Mouse (Mus musculus): ENCODE data around the gene Tmem53. TPM values are rescaled to one million over a fixed set of nuclear protein-coding genes. Genes with fewer than 3 reads are reported as not detected.
A peak's percentile ranks its signal among the peaks of the same experiment; 100 is the strongest.
"Not testable (repeated sequence)": the region's sequence is repeated elsewhere in the genome, so short reads cannot be mapped to it uniquely, and the experiment has no call there.

Gene Tmem53
- polyA plus RNA-seq, 1 experiment from 2014 or later = 16.5 TPM

- Histone ChIP-seq H3K4me3 (ENCODE audit: low read depth, low read length) (no peak overlapping the region), H3K9ac (ENCODE audit: low read depth, low read length) (0 out of 2 replicates have a peak overlapping the region, but pooled peaks have one; percentile 16), H3K27ac (ENCODE audit: low read depth, low read length) (no peak overlapping the region), H3K4me2 (no peak overlapping the region), H3K36me3 (ENCODE audit: control insufficient read depth, insufficient read depth, low read length) (no peaks in the 10 kb centered on the region), H3K4me1 (ENCODE audit: control insufficient read depth, insufficient read depth, low read length) (peaks cover 13% of the 10 kb centered on the region; the same call in 1 of the 2 replicates), H3K9me3 (replicated peaks; ENCODE audit: control insufficient read depth, low read length) (no peaks in the 10 kb centered on the region), H3K27me3 (ENCODE audit: control insufficient read depth, insufficient read depth, low read length) (no peaks in the 10 kb centered on the region)
- 63% methylated on average over 12 of the region's 12 CpGs for whole genome bisulfite sequencing (ENCODE audit: insufficient replicate concordance)
- ATAC-seq (replicated peaks; ENCODE audit: insufficient number of reproducible peaks, low FRiP score, low TSS enrichment) = no peak
Measured at GRCm38 (mm10) chr4:117253218-117254016, 1.7 kb downstream of the Tmem53 start.

- H3K27me3 ChIP-seq (ENCODE audit: control insufficient read depth, insufficient read depth, low read length) = no peaks in the 10 kb centered on the region
- no peaks in the 10 kb centered on the region for H3K9me3 ChIP-seq (replicated peaks; ENCODE audit: control insufficient read depth, low read length)
- H3K36me3 ChIP-seq (ENCODE audit: control insufficient read depth, insufficient read depth, low read length) = no peaks in the 10 kb centered on the region
- peaks cover 13% of the 10 kb centered on the region; the same call in 1 of the 2 replicates for H3K4me1 ChIP-seq (ENCODE audit: control insufficient read depth, insufficient read depth, low read length)
- ATAC-seq (replicated peaks; ENCODE audit: insufficient number of reproducible peaks, low FRiP score, low TSS enrichment) = no peak
- H3K4me3 ChIP-seq (ENCODE audit: low read depth, low read length) = no peak overlapping the region
- 68% methylated on average over 5 of the region's 5 CpGs for WGBS (ENCODE audit: insufficient replicate concordance)
- no peak overlapping the region for H3K27ac ChIP-seq (ENCODE audit: low read depth, low read length)
- H3K4me2 ChIP-seq = no peak overlapping the region
- no peak overlapping the region for H3K9ac ChIP-seq (ENCODE audit: low read depth, low read length)
Measured at GRCm38 (mm10) chr4:117254017-117254627, 2.4 kb downstream of the Tmem53 start.

- no peak overlapping the region for H3K4me2 ChIP-seq
- H3K4me1 ChIP-seq (ENCODE audit: control insufficient read depth, insufficient read depth, low read length) = peaks cover 13% of the 10 kb centered on the region; the same call in 1 of the 2 replicates
- no peaks in the 10 kb centered on the region for H3K36me3 ChIP-seq (ENCODE audit: control insufficient read depth, insufficient read depth, low read length)
- no peak overlapping the region for H3K27ac ChIP-seq (ENCODE audit: low read depth, low read length)
- no peaks in the 10 kb centered on the region for H3K27me3 ChIP-seq (ENCODE audit: control insufficient read depth, insufficient read depth, low read length)
- H3K9ac ChIP-seq (ENCODE audit: low read depth, low read length) = no peak overlapping the region
- no peak for ATAC-seq (replicated peaks; ENCODE audit: insufficient number of reproducible peaks, low FRiP score, low TSS enrichment)
- no peaks in the 10 kb centered on the region for H3K9me3 ChIP-seq (replicated peaks; ENCODE audit: control insufficient read depth, low read length)
- 60% methylated on average over 6 of the region's 6 CpGs for WGBS (ENCODE audit: insufficient replicate concordance)
- H3K4me3 ChIP-seq (ENCODE audit: low read depth, low read length) = no peak overlapping the region
Measured at GRCm38 (mm10) chr4:117254672-117255071, 2.9 kb downstream of the Tmem53 start.

- WGBS (ENCODE audit: insufficient replicate concordance) = 59% methylated on average over 6 of the region's 6 CpGs
Measured at GRCm38 (mm10) chr4:117259909-117260308, 8.2 kb downstream of the Tmem53 start.

GRCm38 (mm10) chr4:117261222-117261621, 9.5 kb downstream of the Tmem53 start:
- H3K36me3 ChIP-seq (ENCODE audit: control insufficient read depth, insufficient read depth, low read length) = no peaks in the 10 kb centered on the region
- 81% methylated on average over 2 of the region's 2 CpGs for WGBS (ENCODE audit: insufficient replicate concordance)

More at GRCm38 (mm10) chr4:117259909-117260308, 8.2 kb downstream of the Tmem53 start:
- not testable (repeated sequence) for ATAC-seq (replicated peaks; ENCODE audit: insufficient number of reproducible peaks, low FRiP score, low TSS enrichment); H3K9ac ChIP-seq (ENCODE audit: low read depth, low read length); H3K36me3 ChIP-seq (ENCODE audit: control insufficient read depth, insufficient read depth, low read length); H3K4me2 ChIP-seq; H3K9me3 ChIP-seq (replicated peaks; ENCODE audit: control insufficient read depth, low read length); H3K27me3 ChIP-seq (ENCODE audit: control insufficient read depth, insufficient read depth, low read length); H3K4me1 ChIP-seq (ENCODE audit: control insufficient read depth, insufficient read depth, low read length); H3K27ac ChIP-seq (ENCODE audit: low read depth, low read length); H3K4me3 ChIP-seq (ENCODE audit: low read depth, low read length)

GRCm38 (mm10) chr4:117262101-117262913, 10.6 kb downstream of the Tmem53 start:
- ATAC-seq (replicated peaks; ENCODE audit: insufficient number of reproducible peaks, low FRiP score, low TSS enrichment) = 0 out of 2 replicates have a peak, but pooled peaks have one; percentile 31
- no peak overlapping the region for H3K4me3 ChIP-seq (ENCODE audit: low read depth, low read length)

More at GRCm38 (mm10) chr4:117261222-117261621, 9.5 kb downstream of the Tmem53 start:
- Histone ChIP-seq H3K9me3 (replicated peaks; ENCODE audit: control insufficient read depth, low read length) (no peaks in the 10 kb centered on the region), H3K4me2 (no peak overlapping the region), H3K9ac (ENCODE audit: low read depth, low read length) (no peak overlapping the region), H3K4me3 (ENCODE audit: low read depth, low read length) (no peak overlapping the region), H3K27ac (ENCODE audit: low read depth, low read length) (no peak overlapping the region), H3K4me1 (ENCODE audit: control insufficient read depth, insufficient read depth, low read length) (no peaks in the 10 kb centered on the region), H3K27me3 (ENCODE audit: control insufficient read depth, insufficient read depth, low read length) (no peaks in the 10 kb centered on the region)
- ATAC-seq (replicated peaks; ENCODE audit: insufficient number of reproducible peaks, low FRiP score, low TSS enrichment) = no peak

GRCm38 (mm10) chr4:117262987-117263386, 11.2 kb downstream of the Tmem53 start:
- no peak overlapping the region for H3K4me2 ChIP-seq
- 81% methylated on average over 8 of the region's 8 CpGs for WGBS (ENCODE audit: insufficient replicate concordance)
- H3K9ac ChIP-seq (ENCODE audit: low read depth, low read length) = no peak overlapping the region
- H3K27ac ChIP-seq (ENCODE audit: low read depth, low read length) = no peak overlapping the region
- H3K27me3 ChIP-seq (ENCODE audit: control insufficient read depth, insufficient read depth, low read length) = no peaks in the 10 kb centered on the region
- H3K4me3 ChIP-seq (ENCODE audit: low read depth, low read length) = no peak overlapping the region
- no peak for ATAC-seq (replicated peaks; ENCODE audit: insufficient number of reproducible peaks, low FRiP score, low TSS enrichment)
- H3K36me3 ChIP-seq (ENCODE audit: control insufficient read depth, insufficient read depth, low read length) = no peaks in the 10 kb centered on the region
- no peaks in the 10 kb centered on the region for H3K4me1 ChIP-seq (ENCODE audit: control insufficient read depth, insufficient read depth, low read length)
- no peaks in the 10 kb centered on the region for H3K9me3 ChIP-seq (replicated peaks; ENCODE audit: control insufficient read depth, low read length)

More at GRCm38 (mm10) chr4:117262101-117262913, 10.6 kb downstream of the Tmem53 start:
- 68% methylated on average over 13 of the region's 13 CpGs for WGBS (ENCODE audit: insufficient replicate concordance)
- Histone ChIP-seq H3K4me2 (no peak overlapping the region), H3K27me3 (ENCODE audit: control insufficient read depth, insufficient read depth, low read length) (no peaks in the 10 kb centered on the region), H3K27ac (ENCODE audit: low read depth, low read length) (no peak overlapping the region), H3K9ac (ENCODE audit: low read depth, low read length) (no peak overlapping the region), H3K4me1 (ENCODE audit: control insufficient read depth, insufficient read depth, low read length) (no peaks in the 10 kb centered on the region), H3K36me3 (ENCODE audit: control insufficient read depth, insufficient read depth, low read length) (no peaks in the 10 kb centered on the region), H3K9me3 (replicated peaks; ENCODE audit: control insufficient read depth, low read length) (no peaks in the 10 kb centered on the region)

GRCm38 (mm10) chr4:117267284-117267683, 15.5 kb downstream of the Tmem53 start:
- H3K4me3 ChIP-seq (ENCODE audit: low read depth, low read length) = no peak overlapping the region
- no peak for ATAC-seq (replicated peaks; ENCODE audit: insufficient number of reproducible peaks, low FRiP score, low TSS enrichment)
- no peaks in the 10 kb centered on the region for H3K9me3 ChIP-seq (replicated peaks; ENCODE audit: control insufficient read depth, low read length)
- 13% methylated on average over 2 of the region's 2 CpGs for WGBS (ENCODE audit: insufficient replicate concordance)
- H3K27me3 ChIP-seq (ENCODE audit: control insufficient read depth, insufficient read depth, low read length) = no peaks in the 10 kb centered on the region
- H3K4me2 ChIP-seq = no peak overlapping the region
- no peak overlapping the region for H3K9ac ChIP-seq (ENCODE audit: low read depth, low read length)
- H3K27ac ChIP-seq (ENCODE audit: low read depth, low read length) = no peak overlapping the region
- no peaks in the 10 kb centered on the region; the same call in 1 of the 2 replicates for H3K36me3 ChIP-seq (ENCODE audit: control insufficient read depth, insufficient read depth, low read length)
- no peaks in the 10 kb centered on the region for H3K4me1 ChIP-seq (ENCODE audit: control insufficient read depth, insufficient read depth, low read length)

All from heart, embryonic 11.5 days (tissue).